Mouse (Mus musculus) midbrain, postnatal 0 days (tissue): Measurements from ENCODE around the gene Ddc. TPM values are rescaled to one million over a fixed set of nuclear protein-coding genes. Genes with fewer than 3 reads are reported as not detected.

Experiments used
- ATAC-seq: fragments of 200-750 bp; cut with Nextera tagmentation; 2 replicates; pipeline ENCODE4 v1.8.0; 2017; ENCODE audit warnings: moderate number of reproducible peaks, mild to moderate bottlenecking, moderate TSS enrichment, moderate library complexity; ENCODE audit not compliant: low FRiP score
- DNase-seq: peaks from one replicate; pipeline ENCODE4 v3.0.0-alpha.2; 2015; ENCODE audit warnings: low spot score
- H3K27ac ChIP-seq: fragments of 300-500 bp; sonication (generic); 2 replicates; pipeline ENCODE4 v1.5.1; 2014; ENCODE audit warnings: low read depth, mild to moderate bottlenecking, low read length, mixed read lengths
- H3K27me3 ChIP-seq: fragments of 300-500 bp; sonication (generic); 2 replicates; pipeline ENCODE4 v1.6.1; 2014; ENCODE audit warnings: low read length, control low read depth, mixed read lengths; ENCODE audit not compliant: insufficient read depth
- H3K36me3 ChIP-seq: fragments of 300-500 bp; sonication (generic); 2 replicates; pipeline ENCODE4 v1.6.1; 2014; ENCODE audit warnings: low read length, control low read depth, mixed read lengths; ENCODE audit not compliant: insufficient read depth
- H3K4me1 ChIP-seq: fragments of 300-500 bp; sonication (generic); 2 replicates; pipeline ENCODE4 v1.6.1; 2014; ENCODE audit warnings: mild to moderate bottlenecking, control low read depth, antibody characterized with exemption, low read length, mixed read lengths; ENCODE audit not compliant: insufficient read depth
- H3K4me2 ChIP-seq: fragments of 300-500 bp; sonication (generic); 2 replicates; pipeline ENCODE4 v1.6.1; 2014; ENCODE audit warnings: low read depth, mild to moderate bottlenecking, low read length, mixed read lengths; ENCODE audit not compliant: poor library complexity, severe bottlenecking
- H3K4me3 ChIP-seq: fragments of 300-500 bp; sonication (generic); 2 replicates; pipeline ENCODE4 v1.5.1; 2014; ENCODE audit warnings: low read depth, mild to moderate bottlenecking, low read length, moderate library complexity
- H3K9ac ChIP-seq: fragments of 300-500 bp; sonication (generic); replicated peaks from 2 replicates; pipeline ENCODE4 v1.6.1; 2014; ENCODE audit warnings: mild to moderate bottlenecking, low read length, moderate library complexity, mixed read lengths; ENCODE audit not compliant: poor library complexity, severe bottlenecking
- H3K9me3 ChIP-seq: fragments of 300-500 bp; sonication (generic); 2 replicates; pipeline ENCODE4 v1.6.1; 2016; ENCODE audit warnings: low read length, control low read depth
- CTCF ChIP-seq: IDR thresholded peaks from 2 replicates; pipeline ENCODE4 v1.5.1; 2016; ENCODE audit warnings: antibody characterized with exemption, mild to moderate bottlenecking
- whole genome bisulfite sequencing: fragments of 180-500 bp; shearing (Covaris S2); extraction: QIAGEN DNeasy Blood & Tissue Kit; methylation state at CpG from one replicate; pipeline ENCODE4 v1.1.7; 2014; 5-methylcytosine and 5-hydroxymethylcytosine counted together
- polyA plus RNA-seq: library from polyadenylated mRNA; unstranded; fragments of >200 nt; fragmentation: Nextera tagmentation; extraction: Ambion mirVana; gene quantifications from 2 replicates; pipeline ENCODE4 v1.2.1, GENCODE M21; 2015
- total RNA-seq: library from RNA; depleted of rRNA; stranded (reverse); fragments of >200 nt; gene quantifications from 2 replicates; pipeline ENCODE4 v1.2.3, GENCODE M21; 2014

Ddc gene
- total and polyA plus RNA-seq, 2 experiments from 2014 or later = 23.0 to 27.4 TPM

GRCm38 (mm10) chr11:11862502-11862901, 35.4 kb downstream of the Ddc start:
- DNase-seq (no peak), ATAC-seq (no peak)
- WGBS = 91% methylated on average over 1 of the region's 1 CpGs
- Histone ChIP-seq H3K4me2 (no peak overlapping the region), H3K9me3 (no peaks in the 10 kb centered on the region), H3K4me1 (no peaks in the 10 kb centered on the region), H3K27ac (no peak overlapping the region), H3K4me3 (no peak overlapping the region), H3K9ac (no peak overlapping the region), H3K27me3 (no peaks in the 10 kb centered on the region), H3K36me3 (no peaks in the 10 kb centered on the region)
- no peak for TF ChIP-seq CTCF

GRCm38 (mm10) chr11:11856959-11857358, 41.0 kb downstream of the Ddc start:
- TF ChIP-seq CTCF = no peak
- ATAC-seq (no peak), DNase-seq (no peak)
- 93% methylated on average over 3 of the region's 3 CpGs for WGBS
- Histone ChIP-seq H3K4me3 (no peak overlapping the region), H3K27me3 (no peaks in the 10 kb centered on the region), H3K9me3 (no peaks in the 10 kb centered on the region), H3K27ac (no peak overlapping the region), H3K4me1 (no peaks in the 10 kb centered on the region), H3K4me2 (no peak overlapping the region), H3K36me3 (no peaks in the 10 kb centered on the region), H3K9ac (no peak overlapping the region)

- H3K36me3 ChIP-seq = no peaks in the 10 kb centered on the region
- 37% methylated on average over 11 of the region's 11 CpGs for WGBS
- no peak for TF ChIP-seq CTCF
- H3K27ac ChIP-seq = no peak overlapping the region
- no peak overlapping the region for H3K9ac ChIP-seq
- no peaks in the 10 kb centered on the region for H3K4me1 ChIP-seq
- DNase-seq (peak; percentile 72), ATAC-seq (no peak)
- H3K4me2 ChIP-seq = no peak overlapping the region
- H3K27me3 ChIP-seq = no peaks in the 10 kb centered on the region
- no peaks in the 10 kb centered on the region for H3K9me3 ChIP-seq
- no peak overlapping the region for H3K4me3 ChIP-seq
Observed at GRCm38 (mm10) chr11:11855685-11856131, 42.2 kb downstream of the Ddc start.

GRCm38 (mm10) chr11:11855061-11855672, 42.8 kb downstream of the Ddc start:
- no peaks in the 10 kb centered on the region for H3K36me3 ChIP-seq
- no peak overlapping the region for H3K4me2 ChIP-seq
- H3K27ac ChIP-seq = no peak overlapping the region
- H3K9ac ChIP-seq = no peak overlapping the region
- H3K4me3 ChIP-seq = no peak overlapping the region
- 28% methylated on average over 6 of the region's 6 CpGs for WGBS
- no peaks in the 10 kb centered on the region for H3K9me3 ChIP-seq
- TF ChIP-seq CTCF = no peak
- 0 out of 2 replicates have a peak, but pooled peaks cover 4% of the 10 kb centered on the region for H3K4me1 ChIP-seq
- DNase-seq = no peak
- ATAC-seq = no peak
- no peaks in the 10 kb centered on the region for H3K27me3 ChIP-seq

- H3K36me3 ChIP-seq = no peaks in the 10 kb centered on the region
Observed at GRCm38 (mm10) chr11:11853731-11854461, 44.0 kb downstream of the Ddc start.

GRCm38 (mm10) chr11:11851957-11852505, 45.9 kb downstream of the Ddc start:
- Histone ChIP-seq H3K4me1 (0 out of 2 replicates have a peak, but pooled peaks cover 4% of the 10 kb centered on the region), H3K9me3 (no peaks in the 10 kb centered on the region), H3K36me3 (no peaks in the 10 kb centered on the region), H3K27me3 (no peaks in the 10 kb centered on the region), H3K27ac (no peak overlapping the region), H3K9ac (no peak overlapping the region), H3K4me3 (no peak overlapping the region), H3K4me2 (no peak overlapping the region)
- WGBS = 88% methylated on average over 6 of the region's 6 CpGs
- no peak for ATAC-seq
- no peak for TF ChIP-seq CTCF
- no peak for DNase-seq

More at GRCm38 (mm10) chr11:11853731-11854461, 44.0 kb downstream of the Ddc start:
- Histone ChIP-seq H3K4me2 (no peak overlapping the region), H3K4me1 (0 out of 2 replicates have a peak, but pooled peaks cover 4% of the 10 kb centered on the region), H3K9me3 (no peaks in the 10 kb centered on the region), H3K4me3 (no peak overlapping the region), H3K27ac (no peak overlapping the region), H3K9ac (no peak overlapping the region), H3K27me3 (no peaks in the 10 kb centered on the region)
- ATAC-seq (no peak), DNase-seq (no peak)
- WGBS = 69% methylated on average over 4 of the region's 4 CpGs
- no peak for TF ChIP-seq CTCF
